Mouse (Mus musculus) lung, postnatal 14 days (tissue): ENCODE data around the gene Cstl1.
"Not testable (repeated sequence)": the region's sequence is repeated elsewhere in the genome, so short reads cannot be mapped to it uniquely, and the experiment has no call there.

Experiments used
- DNase-seq: peaks from one replicate; pipeline ENCODE4 v3.0.0; 2021

The Cstl1 gene

GRCm38 (mm10) chr2:148750058-148750457 lies at the start of gene Cstl1:
Gene Cstl1 (plus strand): TSS chr2:148750358.
- DNase-seq, result no peak

GRCm38 (mm10) chr2:148706409-148707201 lies 43.6 kb upstream of the Cstl1 start:
- no peak for DNase-seq

- DNase-seq, result no peak
These were observed 43.0 kb upstream of the Cstl1 start for GRCm38 (mm10) chr2:148707202-148707530.

GRCm38 (mm10) chr2:148712326-148712725 lies 37.8 kb upstream of the Cstl1 start:
- no peak for DNase-seq

GRCm38 (mm10) chr2:148717072-148717471 lies 33.1 kb upstream of the Cstl1 start:
- DNase-seq, result no peak

- no peak for DNase-seq
These were observed 30.7 kb upstream of the Cstl1 start for GRCm38 (mm10) chr2:148719271-148719995.

- peak; percentile 7 for DNase-seq
These were observed 18.4 kb upstream of the Cstl1 start for GRCm38 (mm10) chr2:148731614-148732326.

GRCm38 (mm10) chr2:148732327-148733000 lies 17.7 kb upstream of the Cstl1 start, which contains the start of gene Napb:
Gene Napb (minus strand): TSS chr2:148732467.
- peak; percentile 91 for DNase-seq

- DNase-seq, result no peak
These were observed 7.2 kb upstream of the Cstl1 start for GRCm38 (mm10) chr2:148743001-148743400.

GRCm38 (mm10) chr2:148743846-148744407 lies 6.2 kb upstream of the Cstl1 start:
- no peak for DNase-seq

GRCm38 (mm10) chr2:148751893-148752813 lies 2.0 kb downstream of the Cstl1 start:
- DNase-seq, result peak; percentile 83

- no peak for DNase-seq
These were observed 4.2 kb downstream of the Cstl1 start for GRCm38 (mm10) chr2:148754310-148754846.

- DNase-seq, result peak; percentile 30
These were observed 13.7 kb downstream of the Cstl1 start for GRCm38 (mm10) chr2:148763648-148764388.

GRCm38 (mm10) chr2:148771397-148771796 lies 21.2 kb downstream of the Cstl1 start, which contains the start of gene Cst11:
Gene Cst11 (minus strand): TSS chr2:148771497.
- not testable (repeated sequence) for DNase-seq

- DNase-seq, result no peak
These were observed 31.6 kb downstream of the Cstl1 start, which contains the start of gene 8030411F24Rik for GRCm38 (mm10) chr2:148781709-148782108. Gene 8030411F24Rik (plus strand): TSS chr2:148782009.

- no peak for DNase-seq
These were observed 39.0 kb downstream of the Cstl1 start, which contains the start of gene Cst12 for GRCm38 (mm10) chr2:148789142-148789541. Gene Cst12 (plus strand): TSS chr2:148789361.

GRCm38 (mm10) chr2:148798485-148798884 lies 48.3 kb downstream of the Cstl1 start, which contains the start of gene Cst8:
Gene Cst8 (plus strand): TSS chr2:148798785.
- peak; percentile 1 for DNase-seq

GRCm38 (mm10) chr2:148801491-148801921 lies 51.3 kb downstream of the Cstl1 start:
- DNase-seq, result peak; percentile 4
